Mouse (Mus musculus) G1E (cell line): ENCODE results near the gene Kctd6. TPM values are rescaled to one million over a fixed set of nuclear protein-coding genes. Genes with fewer than 3 reads are reported as not detected.

Source experiments
- ATAC-seq: 2 replicates; pipeline ENCODE4 v1.8.0; 2016; ENCODE audit warnings: mild to moderate bottlenecking; ENCODE audit not compliant: insufficient number of reproducible peaks, poor library complexity, low FRiP score, severe bottlenecking; ENCODE audit errors: extremely low read depth
- DNase-seq: peaks from one replicate; pipeline ENCODE4 v3.0.0; 2012; ENCODE audit warnings: low spot score
- H3K27me3 ChIP-seq: 2 replicates; pipeline ENCODE4 v1.6.1; 2012; ENCODE audit warnings: mild to moderate bottlenecking, low read length, inconsistent platforms; ENCODE audit not compliant: insufficient read depth
- H3K36me3 ChIP-seq: replicated peaks from 2 replicates; pipeline ENCODE3; 2012; ENCODE audit warnings: mild to moderate bottlenecking, inconsistent platforms
- H3K4me1 ChIP-seq: 2 replicates; pipeline ENCODE4 v1.6.1; 2012; ENCODE audit warnings: low read depth, low read length, inconsistent platforms, mixed read lengths; ENCODE audit not compliant: insufficient read depth
- H3K4me3 ChIP-seq: 2 replicates; pipeline ENCODE4 v1.5.1; 2012; ENCODE audit warnings: low read depth, mild to moderate bottlenecking, inconsistent platforms, low read length, moderate library complexity, mixed read lengths
- H3K9me3 ChIP-seq: replicated peaks from 2 replicates; pipeline ENCODE4 v1.6.1; 2012; ENCODE audit warnings: inconsistent platforms
- CTCF ChIP-seq: IDR thresholded peaks from 2 replicates; pipeline ENCODE4 v1.5.1; 2012; ENCODE audit warnings: low read depth, low read length, inconsistent platforms, mixed read lengths
- GATA1 ChIP-seq: IDR thresholded peaks from 2 replicates; pipeline ENCODE4 v1.6.1; 2012; ENCODE audit warnings: borderline replicate concordance, low read length, inconsistent platforms, mixed read lengths
- GATA2 ChIP-seq: IDR thresholded peaks from 2 replicates; pipeline ENCODE4 v1.6.1; 2012; ENCODE audit warnings: low read depth, low read length, inconsistent platforms, borderline replicate concordance
- POLR2AphosphoS5 ChIP-seq: IDR thresholded peaks from 2 replicates; pipeline ENCODE4 v1.6.1; 2012; ENCODE audit warnings: low read depth, low read length, inconsistent platforms; ENCODE audit not compliant: insufficient replicate concordance
- TAL1 ChIP-seq: conservative IDR thresholded peaks from 2 replicates; pipeline ENCODE4 v1.6.1; 2012; ENCODE audit warnings: low read depth, low read length, inconsistent platforms, mixed read lengths
- polyA plus RNA-seq: library from polyadenylated mRNA; stranded (reverse); fragments of >175 nt; gene quantifications from 2 replicates; pipeline ENCODE4 v1.2.3, GENCODE M21; 2012
- total RNA-seq, 2 experiments: library from RNA; stranded (forward) in 1 of 2; stranded (reverse) in 1 of 2; fragments of 200-1000 nt in 1 of 2; fragments of >200 nt in 1 of 2; fragmentation: Nextera tagmentation in 1 of 2; gene quantifications; 2 replicates each; pipeline ENCODE4 v1.2.3; 2014 to 2017

Kctd6 gene
- total and polyA plus RNA-seq, 3 experiments: 0.70 to 9.9 (median 3.1) TPM

DNA sequence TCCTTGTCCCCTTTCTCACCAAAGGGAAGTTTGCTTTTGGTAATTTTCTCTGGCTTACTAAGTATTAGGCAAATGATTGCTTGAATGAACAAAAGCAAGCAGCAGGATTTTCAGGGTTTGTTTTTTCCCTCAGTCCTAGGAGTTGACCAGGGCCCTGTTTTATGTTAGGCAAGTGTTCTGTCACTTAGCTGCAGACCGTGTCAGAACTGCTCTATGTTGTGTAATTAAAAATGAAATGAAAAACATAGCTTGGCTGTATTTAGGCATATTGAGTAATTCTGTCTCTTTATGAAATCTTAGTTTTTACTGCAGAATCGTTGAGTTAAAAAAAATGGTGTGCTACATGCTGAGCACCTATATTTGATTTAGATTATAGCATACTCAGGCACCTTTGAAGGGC is 10.9 kb downstream of the Kctd6 start:
- TF ChIP-seq TAL1: no peak
- TF ChIP-seq GATA2: no peak
- no peak for TF ChIP-seq POLR2AphosphoS5
- no peak for TF ChIP-seq CTCF
- TF ChIP-seq GATA1: no peak
- Histone ChIP-seq H3K36me3 (peaks cover 7% of the 10 kb centered on the region), H3K27me3 (no peaks in the 10 kb centered on the region), H3K9me3 (no peaks in the 10 kb centered on the region), H3K4me1 (no peaks in the 10 kb centered on the region), H3K4me3 (no peak overlapping the region)
- no peak for ATAC-seq
- no peak for DNase-seq

DNA sequence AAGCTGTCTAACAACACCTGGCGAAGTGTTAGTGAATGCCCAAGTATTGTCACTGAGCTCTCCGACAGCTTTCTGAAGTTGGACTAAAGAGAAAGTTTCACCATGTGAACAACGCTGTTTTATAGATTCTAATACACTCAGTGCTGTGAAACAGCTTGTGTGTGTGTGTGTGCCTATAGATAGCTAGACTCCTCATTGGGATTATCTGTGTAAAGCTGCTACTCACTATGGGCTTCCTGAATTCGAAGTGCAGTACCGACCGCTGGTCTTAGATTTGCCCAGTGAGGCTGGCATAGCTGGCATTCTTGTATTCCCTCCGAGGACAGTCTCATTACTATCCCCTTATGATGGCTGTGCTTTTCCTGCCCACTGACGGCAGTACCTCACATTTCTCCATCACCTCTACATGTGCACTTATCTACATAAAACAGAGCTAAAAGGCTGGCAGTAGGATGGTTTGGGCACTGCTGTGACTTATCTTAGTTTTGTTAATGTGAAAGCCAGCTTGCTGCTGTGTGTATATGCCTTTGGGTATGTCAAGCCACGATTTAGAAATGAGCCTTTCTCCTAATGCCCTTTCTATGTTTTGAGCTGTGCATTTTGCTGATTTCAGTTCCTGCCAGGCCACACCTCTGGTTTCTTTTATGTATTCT is 15.6 kb downstream of the Kctd6 start:
- Histone ChIP-seq H3K27me3 (0 out of 2 replicates have a peak, but pooled peaks cover 4% of the 10 kb centered on the region), H3K36me3 (no peaks in the 10 kb centered on the region), H3K4me1 (peaks cover 4% of the 10 kb centered on the region; the same call in 1 of the 2 replicates), H3K4me3 (no peak overlapping the region), H3K9me3 (no peaks in the 10 kb centered on the region)
- ATAC-seq (no peak), DNase-seq (no peak)
- TF ChIP-seq GATA1 (no peak), CTCF (no peak), POLR2AphosphoS5 (no peak), TAL1 (no peak), GATA2 (no peak)

DNA sequence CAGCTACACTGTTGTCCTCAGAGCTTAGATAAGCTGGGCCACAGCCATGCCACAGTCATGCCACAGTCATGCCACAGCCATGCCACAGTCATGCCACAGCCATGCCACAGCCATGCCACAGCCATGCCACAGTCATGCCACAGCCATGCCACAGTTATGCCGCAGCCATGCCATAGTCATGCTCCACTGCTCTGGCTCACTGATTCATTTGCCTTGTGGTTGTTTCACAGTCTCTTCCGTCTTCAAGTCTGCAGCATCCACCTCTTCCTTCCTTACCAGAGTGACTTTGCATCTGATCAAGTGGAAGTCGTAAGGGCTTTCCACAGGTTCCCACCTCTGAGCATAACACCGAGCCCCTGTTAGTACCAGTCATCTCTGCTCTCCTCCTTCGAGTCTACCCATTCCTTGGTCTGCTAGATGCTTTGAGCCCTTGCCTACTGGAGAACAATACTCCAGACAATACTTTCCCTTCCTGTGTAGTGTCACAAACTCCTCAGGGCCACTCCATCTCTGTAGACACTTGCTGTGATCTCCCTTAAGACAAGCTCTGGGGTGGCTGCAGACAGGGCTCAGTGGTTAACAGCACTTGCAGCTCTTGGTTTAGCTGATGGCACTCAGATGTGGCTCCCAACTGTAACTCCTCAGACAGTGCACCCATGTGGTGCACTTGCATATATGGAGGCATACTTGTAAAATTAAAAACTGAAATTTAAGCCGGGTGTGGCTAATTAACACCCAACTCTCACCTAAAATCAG is 18.4 kb downstream of the Kctd6 start:
- H3K9me3 ChIP-seq: no peaks in the 10 kb centered on the region
- DNase-seq: no peak
- ATAC-seq: no peak
- no peaks in the 10 kb centered on the region for H3K36me3 ChIP-seq
- TF ChIP-seq POLR2AphosphoS5: no peak
- no peak for TF ChIP-seq CTCF
- no peak for TF ChIP-seq GATA1
- no peak for TF ChIP-seq GATA2
- no peak for TF ChIP-seq TAL1
- peaks cover 4% of the 10 kb centered on the region; the same call in 1 of the 2 replicates for H3K4me1 ChIP-seq
- H3K4me3 ChIP-seq: no peak overlapping the region
- H3K27me3 ChIP-seq: 0 out of 2 replicates have a peak, but pooled peaks cover 4% of the 10 kb centered on the region

DNA sequence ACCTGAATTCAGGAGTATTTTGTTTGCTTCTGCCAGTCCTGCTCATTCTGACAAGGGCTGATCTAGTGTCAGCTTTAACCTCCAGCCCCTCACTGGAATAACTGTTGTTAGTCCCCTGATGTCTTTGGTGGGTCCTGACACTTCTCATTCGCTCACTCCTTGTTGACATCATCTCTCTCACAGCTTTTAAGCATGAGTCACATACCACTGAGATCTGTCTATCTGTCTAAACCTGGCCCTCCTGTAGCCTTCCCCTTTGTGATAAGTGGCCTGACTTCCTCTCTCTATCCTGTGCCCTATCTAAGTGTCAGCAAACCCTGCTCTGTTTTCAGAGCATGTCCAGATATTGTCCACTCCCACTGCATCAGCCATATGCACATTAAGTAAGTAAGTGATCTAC is 19.3 kb downstream of the Kctd6 start:
- H3K9me3 ChIP-seq: no peaks in the 10 kb centered on the region
- H3K4me3 ChIP-seq: no peak overlapping the region
- DNase-seq (no peak), ATAC-seq (peak; percentile 86)
- H3K36me3 ChIP-seq: no peaks in the 10 kb centered on the region
- peaks cover 4% of the 10 kb centered on the region; the same call in 1 of the 2 replicates for H3K4me1 ChIP-seq
- H3K27me3 ChIP-seq: 0 out of 2 replicates have a peak, but pooled peaks cover 4% of the 10 kb centered on the region
- TF ChIP-seq POLR2AphosphoS5 (no peak), GATA2 (no peak), GATA1 (no peak), TAL1 (no peak), CTCF (no peak)

GRCm38 (mm10) chr14:8241816-8242215 is 27.9 kb downstream of the Kctd6 start:
- DNase-seq: no peak
- TF ChIP-seq CTCF: no peak
- no peak for TF ChIP-seq GATA2
- TF ChIP-seq TAL1: no peak
- no peak for TF ChIP-seq GATA1
- no peak for TF ChIP-seq POLR2AphosphoS5

DNA sequence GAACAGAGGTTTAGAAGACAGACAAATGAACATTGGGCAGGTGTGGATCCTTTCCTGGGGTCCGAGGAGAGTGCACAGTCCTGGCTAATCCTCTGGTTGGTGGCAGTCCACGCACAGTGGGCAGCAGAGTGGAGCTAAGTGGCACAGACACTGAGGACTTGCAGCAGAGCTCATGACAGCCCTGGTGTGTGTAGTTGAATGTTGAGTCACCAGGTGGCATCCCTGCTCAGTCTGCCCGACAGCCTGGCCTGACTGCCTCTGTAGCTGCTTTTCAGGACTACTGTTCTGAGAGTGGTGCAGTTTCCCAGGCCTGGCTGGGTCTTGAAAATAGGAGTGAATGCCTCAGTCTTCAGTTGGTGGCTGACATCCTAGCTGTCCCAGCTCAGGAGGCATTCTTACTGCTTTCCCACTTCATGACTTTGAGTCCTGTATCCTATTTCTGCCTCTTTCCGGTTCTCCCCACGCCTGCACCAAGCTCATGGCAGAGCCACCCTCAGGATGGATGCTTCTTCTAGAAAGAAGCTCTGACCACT is 28.5 kb downstream of the Kctd6 start:
- peaks cover 8% of the 10 kb centered on the region for H3K27me3 ChIP-seq
- H3K9me3 ChIP-seq: no peaks in the 10 kb centered on the region
- no peaks in the 10 kb centered on the region for H3K4me1 ChIP-seq
- H3K4me3 ChIP-seq: no peak overlapping the region
- ATAC-seq (no peak), DNase-seq (no peak)
- TF ChIP-seq GATA1 (no peak), TAL1 (no peak), CTCF (no peak), GATA2 (no peak), POLR2AphosphoS5 (no peak)
- H3K36me3 ChIP-seq: no peaks in the 10 kb centered on the region

More at GRCm38 (mm10) chr14:8241816-8242215, 27.9 kb downstream of the Kctd6 start:
- Histone ChIP-seq H3K36me3 (no peaks in the 10 kb centered on the region), H3K27me3 (peaks cover 8% of the 10 kb centered on the region), H3K9me3 (no peaks in the 10 kb centered on the region), H3K4me1 (no peaks in the 10 kb centered on the region), H3K4me3 (no peak overlapping the region)
- ATAC-seq: no peak
